Mouse (Mus musculus) midbrain, embryonic 12.5 days (tissue): ENCODE measurements around the gene Dnm1. TPM values are rescaled to one million over a fixed set of nuclear protein-coding genes. Genes with fewer than 3 reads are reported as not detected.
A peak's percentile ranks its signal among the peaks of the same experiment; 100 is the strongest.

Source experiments
- ATAC-seq: fragments of 200-750 bp; cut with Nextera tagmentation; 2 replicates; pipeline ENCODE4 v1.8.0; 2017; ENCODE audit warnings: low read depth, moderate TSS enrichment, moderate library complexity; ENCODE audit not compliant: low FRiP score
- H3K27ac ChIP-seq: fragments of 300-500 bp; sonication (generic); replicated peaks from 2 replicates; pipeline ENCODE4 v1.5.1; 2016; ENCODE audit warnings: mild to moderate bottlenecking
- H3K27me3 ChIP-seq: fragments of 300-500 bp; sonication (generic); 2 replicates; pipeline ENCODE4 v1.6.1; 2016; ENCODE audit warnings: mild to moderate bottlenecking
- H3K36me3 ChIP-seq: fragments of 300-500 bp; sonication (generic); 2 replicates; pipeline ENCODE4 v1.6.1; 2016
- H3K4me1 ChIP-seq: fragments of 300-500 bp; sonication (generic); 2 replicates; pipeline ENCODE4 v1.6.1; 2016
- H3K4me2 ChIP-seq: fragments of 300-500 bp; sonication (generic); replicated peaks from 2 replicates; pipeline ENCODE4 v1.6.1; 2016; ENCODE audit warnings: mild to moderate bottlenecking, moderate library complexity
- H3K4me3 ChIP-seq: fragments of 300-500 bp; sonication (generic); 2 replicates; pipeline ENCODE4 v1.5.1; 2016; ENCODE audit warnings: mild to moderate bottlenecking
- H3K9ac ChIP-seq: fragments of 300-500 bp; sonication (generic); replicated peaks from 2 replicates; pipeline ENCODE4 v1.6.1; 2016; ENCODE audit warnings: mild to moderate bottlenecking, moderate library complexity
- H3K9me3 ChIP-seq: fragments of 300-500 bp; sonication (generic); 2 replicates; pipeline ENCODE4 v1.6.1; 2016; ENCODE audit warnings: mild to moderate bottlenecking
- WGBS: fragments of 180-500 bp; shearing (Covaris S2); methylation state at CpG from one replicate; pipeline ENCODE4 v1.1.7; 2016; 5-methylcytosine and 5-hydroxymethylcytosine counted together
- polyA plus RNA-seq: library from polyadenylated mRNA; unstranded; fragments of >200 nt; fragmentation: Nextera tagmentation; extraction: Ambion mirVana; gene quantifications from 2 replicates; pipeline ENCODE4 v1.2.1, GENCODE M21; 2016

The Dnm1 gene
- polyA plus RNA-seq, 1 experiment from 2014 or later = 30.5 TPM

DNA sequence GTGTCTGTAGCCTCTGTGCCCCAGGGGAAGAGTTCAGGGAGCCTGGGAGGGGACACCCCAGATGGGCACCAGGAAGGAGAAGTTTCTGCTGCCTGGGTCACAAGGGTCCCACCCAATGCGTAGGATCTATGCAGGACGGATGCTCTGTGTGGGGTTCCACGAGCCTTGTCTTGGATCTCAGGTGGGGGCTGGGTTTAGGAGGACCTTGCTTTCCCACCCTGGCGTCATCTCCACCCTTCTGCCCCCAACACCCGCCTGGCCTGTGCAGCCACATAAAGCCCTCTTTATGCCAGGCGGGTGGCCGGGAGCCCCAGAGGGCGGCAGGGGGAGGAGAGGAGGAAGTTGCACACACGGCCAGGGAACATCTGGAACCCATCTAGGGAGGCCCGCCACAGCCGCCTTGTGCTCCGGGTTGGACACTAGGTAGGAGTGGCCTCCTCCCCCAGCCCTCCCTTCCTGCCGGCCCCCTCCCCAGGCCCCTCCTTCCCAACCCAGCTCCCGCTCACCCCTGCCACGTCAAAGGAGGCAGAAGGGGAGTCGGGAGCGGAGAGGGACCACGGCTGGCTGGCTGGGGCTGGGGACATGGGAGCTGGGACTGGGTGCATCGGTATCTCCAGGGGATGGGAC is 35.2 kb downstream of the Dnm1 start:
- H3K4me2 ChIP-seq = peak overlapping the region; percentile 46
- ATAC-seq = peak; percentile 50
- H3K4me3 ChIP-seq = peak overlapping the region; percentile 20
- H3K27ac ChIP-seq = peak overlapping the region; percentile 54; the same call in 1 of the 2 replicates
- peaks cover 55% of the 10 kb centered on the region for H3K27me3 ChIP-seq
- 8% methylated on average over 19 of the region's 19 CpGs for WGBS
- H3K36me3 ChIP-seq = no peaks in the 10 kb centered on the region
- peak overlapping the region; percentile 39 for H3K9ac ChIP-seq
- H3K4me1 ChIP-seq = peaks cover 48% of the 10 kb centered on the region
- no peaks in the 10 kb centered on the region for H3K9me3 ChIP-seq

DNA sequence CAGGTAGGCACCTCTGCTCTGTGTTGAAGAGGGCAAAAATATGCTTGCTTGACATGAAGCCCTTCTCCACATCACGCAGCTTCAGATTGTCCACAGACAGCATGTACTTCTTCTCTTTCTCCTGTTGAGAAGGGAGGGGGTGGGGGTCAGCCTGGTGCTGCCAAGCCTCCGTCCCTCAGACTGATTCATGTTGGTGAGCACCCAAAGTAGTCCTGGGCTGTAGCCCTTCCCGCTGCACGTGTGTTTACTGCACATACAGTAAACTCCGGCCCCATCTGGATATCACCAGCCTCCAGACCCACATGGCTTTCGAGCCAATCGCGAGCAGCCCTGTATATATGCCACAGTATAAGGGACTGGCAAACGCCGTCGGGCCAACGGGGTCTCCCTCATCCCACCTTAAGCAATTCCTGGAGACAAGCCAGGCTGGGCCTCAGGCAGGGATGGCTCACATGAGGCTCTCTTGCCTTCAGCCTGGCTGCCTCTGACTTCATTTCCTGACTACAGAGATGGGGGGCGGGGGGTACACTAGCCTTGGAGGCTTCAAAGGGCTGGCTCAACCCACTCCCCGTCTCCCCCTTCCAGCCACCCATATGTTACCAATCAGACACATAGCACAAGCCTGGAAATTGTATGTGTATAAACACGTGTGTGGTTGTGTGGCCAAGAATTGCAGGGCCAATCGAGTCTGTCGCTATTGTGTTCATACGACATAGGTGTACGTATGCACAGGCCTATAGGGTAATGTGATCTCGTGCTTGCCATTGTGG is 36.1 kb downstream of the Dnm1 start:
- ATAC-seq = no peak
- Histone ChIP-seq H3K27me3 (peaks cover 64% of the 10 kb centered on the region), H3K4me1 (peaks cover 48% of the 10 kb centered on the region), H3K4me2 (no peak overlapping the region), H3K27ac (no peak overlapping the region; the same call in 1 of the 2 replicates), H3K9ac (no peak overlapping the region; the same call in 1 of the 2 replicates), H3K4me3 (no peak overlapping the region), H3K36me3 (no peaks in the 10 kb centered on the region), H3K9me3 (no peaks in the 10 kb centered on the region)
- WGBS = 77% methylated on average over 20 of the region's 20 CpGs

GRCm38 (mm10) chr2:32315751-32316150 is 37.4 kb downstream of the Dnm1 start:
- no peak for ATAC-seq
- Histone ChIP-seq H3K27me3 (peaks cover 76% of the 10 kb centered on the region), H3K27ac (0 out of 2 replicates have a peak overlapping the region, but pooled peaks have one; percentile 39), H3K4me1 (peaks cover 54% of the 10 kb centered on the region), H3K4me2 (no peak overlapping the region), H3K4me3 (no peak overlapping the region), H3K36me3 (no peaks in the 10 kb centered on the region), H3K9me3 (no peaks in the 10 kb centered on the region), H3K9ac (no peak overlapping the region)
- WGBS = 10% methylated on average over 8 of the region's 8 CpGs

- no peak overlapping the region for H3K27ac ChIP-seq
Measured at GRCm38 (mm10) chr2:32314831-32315230, 38.3 kb downstream of the Dnm1 start.

DNA sequence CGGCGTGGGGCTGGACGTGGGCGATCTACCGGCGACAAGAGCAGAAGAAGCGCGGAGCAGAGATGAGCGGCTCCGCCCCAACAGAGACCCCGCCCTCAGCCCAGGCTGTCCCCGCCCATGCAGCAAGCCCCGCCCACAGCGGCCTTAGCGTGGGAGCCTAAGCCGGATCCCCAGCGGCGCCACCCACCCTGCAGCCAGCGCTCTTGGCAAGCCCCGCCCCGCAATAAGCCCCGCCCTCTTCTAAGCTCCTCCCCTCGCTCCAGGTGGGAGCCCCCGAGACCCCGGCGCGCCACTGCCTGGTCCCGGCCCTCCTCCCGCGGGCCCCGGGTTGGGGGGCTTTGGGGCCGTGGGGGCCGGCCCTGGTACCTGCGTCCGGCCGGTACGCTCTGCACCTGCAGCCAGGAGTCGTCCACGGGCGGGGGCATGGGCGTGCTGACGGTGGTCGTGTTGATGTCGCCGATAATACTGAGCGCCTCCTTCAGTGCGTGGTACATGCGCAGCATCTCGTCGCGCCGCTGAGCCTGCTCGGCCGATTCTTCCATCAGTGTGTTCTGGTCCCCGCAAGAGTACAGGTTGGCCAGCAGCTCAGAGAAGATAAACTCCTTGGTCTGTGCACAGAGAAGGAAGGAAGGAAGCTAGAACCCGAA is 40.7 kb downstream of the Dnm1 start:
- Histone ChIP-seq H3K9ac (peak overlapping the region; percentile 83), H3K4me3 (peak overlapping the region; percentile 65), H3K4me2 (peak overlapping the region; percentile 100), H3K27ac (no peak overlapping the region), H3K4me1 (peaks cover 33% of the 10 kb centered on the region), H3K36me3 (peaks cover 20% of the 10 kb centered on the region), H3K9me3 (no peaks in the 10 kb centered on the region), H3K27me3 (peaks cover 67% of the 10 kb centered on the region)
- ATAC-seq = peak; percentile 67
- WGBS = 2% methylated on average over 55 of the region's 56 CpGs

More at GRCm38 (mm10) chr2:32314831-32315230, 38.3 kb downstream of the Dnm1 start:
- no peak overlapping the region for H3K9ac ChIP-seq
- no peak for ATAC-seq
- H3K4me2 ChIP-seq = no peak overlapping the region
- H3K4me1 ChIP-seq = peaks cover 54% of the 10 kb centered on the region
- H3K4me3 ChIP-seq = no peak overlapping the region
- WGBS = 93% methylated on average over 14 of the region's 14 CpGs
- H3K27me3 ChIP-seq = peaks cover 82% of the 10 kb centered on the region
- 0 out of 2 replicates have a peak, but pooled peaks cover 5% of the 10 kb centered on the region for H3K36me3 ChIP-seq
- no peaks in the 10 kb centered on the region for H3K9me3 ChIP-seq

GRCm38 (mm10) chr2:32311443-32312317 is 41.5 kb downstream of the Dnm1 start:
- Histone ChIP-seq H3K4me3 (peak overlapping the region; percentile 65), H3K4me2 (peak overlapping the region; percentile 100), H3K27ac (no peak overlapping the region), H3K27me3 (peaks cover 59% of the 10 kb centered on the region), H3K36me3 (peaks cover 26% of the 10 kb centered on the region), H3K9ac (peak overlapping the region; percentile 83), H3K9me3 (no peaks in the 10 kb centered on the region), H3K4me1 (peaks cover 28% of the 10 kb centered on the region)
- 0 out of 2 replicates have a peak, but pooled peaks have one; percentile 35 for ATAC-seq
- 10% methylated on average over 40 of the region's 42 CpGs for whole genome bisulfite sequencing

DNA sequence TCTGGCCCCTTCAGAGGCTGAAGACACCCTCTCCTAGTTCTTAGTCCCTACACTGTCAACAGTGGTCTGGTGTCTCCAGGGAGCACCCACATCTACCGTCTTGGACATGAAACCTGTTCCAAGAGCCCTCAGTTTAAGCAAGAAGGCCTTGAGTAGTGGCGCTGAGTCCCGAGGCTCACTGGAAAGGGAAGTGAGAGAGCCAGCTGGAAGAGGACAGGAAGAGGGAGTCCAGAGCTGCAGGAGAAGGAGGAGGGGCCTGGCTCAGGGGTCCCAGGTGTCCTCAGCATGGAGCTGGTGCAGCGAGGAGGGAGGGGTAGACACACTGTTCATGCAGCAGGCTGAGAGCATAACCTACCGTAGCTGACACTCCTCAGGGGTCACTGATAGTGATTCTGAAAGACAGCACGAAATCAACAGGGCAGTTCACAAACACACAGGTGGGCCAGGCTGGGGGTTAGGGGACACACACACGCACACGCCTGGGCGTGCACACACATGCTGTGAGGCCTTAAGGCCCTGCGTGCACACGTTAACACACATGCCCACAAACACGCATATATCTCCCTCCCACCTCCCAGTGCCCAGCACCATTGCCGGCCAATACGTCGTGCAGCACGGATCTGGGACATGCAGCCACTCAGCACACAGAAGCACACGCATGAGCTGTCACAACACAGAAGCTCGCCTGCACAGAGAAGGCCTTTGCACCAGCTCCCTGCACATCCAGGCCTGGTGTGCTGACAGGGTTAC is 42.9 kb downstream of the Dnm1 start:
- Histone ChIP-seq H3K9ac (no peak overlapping the region), H3K36me3 (peaks cover 40% of the 10 kb centered on the region)
- WGBS = 89% methylated on average over 18 of the region's 18 CpGs

GRCm38 (mm10) chr2:32308870-32309568 is 44.1 kb downstream of the Dnm1 start:
- peaks cover 52% of the 10 kb centered on the region for H3K36me3 ChIP-seq
- WGBS = 91% methylated on average over 16 of the region's 16 CpGs
- ATAC-seq = no peak

More for the DNA sequence above, 42.9 kb downstream of the Dnm1 start:
- H3K27ac ChIP-seq = no peak overlapping the region
- no peak overlapping the region for H3K4me3 ChIP-seq
- H3K4me2 ChIP-seq = no peak overlapping the region
- ATAC-seq = no peak
- no peaks in the 10 kb centered on the region for H3K9me3 ChIP-seq
- H3K27me3 ChIP-seq = peaks cover 45% of the 10 kb centered on the region
- peaks cover 19% of the 10 kb centered on the region for H3K4me1 ChIP-seq

DNA sequence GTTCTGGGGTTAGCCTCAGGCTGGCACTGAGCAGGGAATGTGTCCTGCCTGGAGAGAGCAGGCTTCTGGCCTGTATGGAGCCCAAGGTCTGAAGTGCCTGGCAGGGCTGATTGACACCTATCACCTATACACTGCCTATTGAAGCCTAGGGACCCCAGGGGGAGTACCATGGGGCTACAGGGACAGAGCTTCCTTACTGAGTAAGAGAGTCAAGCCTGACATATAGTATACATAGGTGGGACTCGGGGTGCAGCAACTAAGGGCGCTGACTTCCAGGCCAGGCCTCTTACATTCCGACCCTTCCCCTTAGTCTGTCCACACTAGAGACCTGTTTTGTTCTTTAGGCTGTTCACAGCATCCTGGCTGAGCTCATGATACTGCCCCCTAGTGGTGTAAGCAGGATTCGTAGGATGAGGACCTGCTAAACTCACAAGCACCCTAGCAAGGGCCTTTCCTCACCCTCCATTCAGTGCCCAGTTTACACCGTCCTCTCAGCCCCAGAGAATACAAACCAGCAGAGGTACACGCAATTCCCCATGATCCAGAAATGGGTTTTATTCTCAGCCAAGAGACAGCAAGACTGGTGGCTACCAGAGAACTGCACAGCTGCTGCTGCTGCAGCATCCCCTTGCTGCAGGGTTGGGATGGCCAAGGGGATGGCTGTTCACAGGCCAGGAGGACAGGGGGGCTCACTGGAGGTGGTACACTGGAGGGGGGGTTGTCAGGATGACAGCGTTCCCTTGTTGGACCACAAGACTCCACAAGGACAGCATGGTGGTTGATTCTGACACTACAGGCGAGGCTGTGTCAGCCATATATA is 45.0 kb downstream of the Dnm1 start:
- ATAC-seq = no peak
- 48% methylated on average over 8 of the region's 8 CpGs for WGBS
- peaks cover 60% of the 10 kb centered on the region for H3K36me3 ChIP-seq

More at GRCm38 (mm10) chr2:32308870-32309568, 44.1 kb downstream of the Dnm1 start:
- Histone ChIP-seq H3K9ac (no peak overlapping the region), H3K4me1 (peaks cover 19% of the 10 kb centered on the region), H3K4me3 (no peak overlapping the region), H3K27me3 (peaks cover 36% of the 10 kb centered on the region), H3K4me2 (no peak overlapping the region), H3K27ac (no peak overlapping the region), H3K9me3 (no peaks in the 10 kb centered on the region)

More for the DNA sequence above, 45.0 kb downstream of the Dnm1 start:
- H3K27me3 ChIP-seq = peaks cover 29% of the 10 kb centered on the region
- no peak overlapping the region for H3K4me2 ChIP-seq
- peaks cover 19% of the 10 kb centered on the region for H3K4me1 ChIP-seq
- no peaks in the 10 kb centered on the region for H3K9me3 ChIP-seq
- no peak overlapping the region for H3K27ac ChIP-seq
- no peak overlapping the region for H3K4me3 ChIP-seq
- no peak overlapping the region for H3K9ac ChIP-seq
